Mouse (Mus musculus): ENCODE data around the gene Chrnb2. TPM values are rescaled to one million over a fixed set of nuclear protein-coding genes. Genes with fewer than 3 reads are reported as not detected.

Chrnb2 gene
- total and polyA plus RNA-seq, 3 experiments = 1.6 to 4.0 TPM; not detected in 1

Other genes starting within 250 kb of the Chrnb2 start
- gene Kcnn3, start 244.5 kb downstream of the Chrnb2 start, total RNA-seq (2012; rRNA removed) = not detected in 2 replicates
- under 1 TPM in 1 of 2 experiments, not detected in 1; 0.04 TPM for gene Kcnn3, start 244.5 kb downstream of the Chrnb2 start, polyA plus RNA-seq (2012; ENCODE audit: insufficient read depth in 1 of 2, insufficient read length in 2 of 2, low read depth in 1 of 2, low replicate concordance in 2 of 2, missing spikeins in 1 of 2)
- 26.1 and 26.7 TPM in 2 replicates for gene Adar, start 49.6 kb downstream of the Chrnb2 start, total RNA-seq (2012; rRNA removed)
- gene Adar, start 49.6 kb downstream of the Chrnb2 start, polyA plus RNA-seq (2012; ENCODE audit: insufficient read depth in 1 of 2, insufficient read length in 2 of 2, low read depth in 1 of 2, low replicate concordance in 2 of 2, missing spikeins in 1 of 2) = 100 to 1,000 TPM in 1 of 2 experiments, 10 to 100 TPM in 1; 45.1 to 124 TPM
- gene Ube2q1, start 9.0 kb upstream of the Chrnb2 start, total RNA-seq (2012; rRNA removed) = 72.6 and 73.8 TPM in 2 replicates
- 100 to 1,000 TPM in 1 of 2 experiments, 10 to 100 TPM in 1; 89.0 to 162 TPM for gene Ube2q1, start 9.0 kb upstream of the Chrnb2 start, polyA plus RNA-seq (2012; ENCODE audit: insufficient read depth in 1 of 2, insufficient read length in 2 of 2, low read depth in 1 of 2, low replicate concordance in 2 of 2, missing spikeins in 1 of 2)
- 3.3 and 5.3 TPM in 2 replicates for gene She, start 66.7 kb upstream of the Chrnb2 start, total RNA-seq (2012; rRNA removed)
- 1 to 10 TPM in 1 of 2 experiments, not detected in 1; 3.5 TPM for gene She, start 66.7 kb upstream of the Chrnb2 start, polyA plus RNA-seq (2012; ENCODE audit: insufficient read depth in 1 of 2, insufficient read length in 2 of 2, low read depth in 1 of 2, low replicate concordance in 2 of 2, missing spikeins in 1 of 2)
- 0.13 and 0.15 TPM in 2 replicates for gene Il6ra, start 148.6 kb upstream of the Chrnb2 start, total RNA-seq (2012; rRNA removed)
- 1 to 10 TPM in 1 of 2 experiments, not detected in 1; 3.4 TPM for gene Il6ra, start 148.6 kb upstream of the Chrnb2 start, polyA plus RNA-seq (2012; ENCODE audit: insufficient read depth in 1 of 2, insufficient read length in 2 of 2, low read depth in 1 of 2, low replicate concordance in 2 of 2, missing spikeins in 1 of 2)
- 26.2 and 27.1 TPM in 2 replicates for gene Atp8b2, start 198.9 kb upstream of the Chrnb2 start, total RNA-seq (2012; rRNA removed)
- 10 to 100 TPM in 1 of 2 experiments, not detected in 1; 44.7 TPM for gene Atp8b2, start 198.9 kb upstream of the Chrnb2 start, polyA plus RNA-seq (2012; ENCODE audit: insufficient read depth in 1 of 2, insufficient read length in 2 of 2, low read depth in 1 of 2, low replicate concordance in 2 of 2, missing spikeins in 1 of 2)
- gene Hax1, start 234.1 kb upstream of the Chrnb2 start, total RNA-seq (2012; rRNA removed) = 232 and 318 TPM in 2 replicates
- gene Hax1, start 234.1 kb upstream of the Chrnb2 start, polyA plus RNA-seq (2012; ENCODE audit: insufficient read depth in 1 of 2, insufficient read length in 2 of 2, low read depth in 1 of 2, low replicate concordance in 2 of 2, missing spikeins in 1 of 2) = 100 to 1,000 TPM in 1 of 2 experiments, not detected in 1; 322 TPM